Mouse (Mus musculus): ENCODE data around the gene Slc22a18. TPM values are rescaled to one million over a fixed set of nuclear protein-coding genes. Genes with fewer than 3 reads are reported as not detected.

Gene Slc22a18
- polyA plus RNA-seq, 1 experiment from 2014 or later, result 0.74 TPM

DNA sequence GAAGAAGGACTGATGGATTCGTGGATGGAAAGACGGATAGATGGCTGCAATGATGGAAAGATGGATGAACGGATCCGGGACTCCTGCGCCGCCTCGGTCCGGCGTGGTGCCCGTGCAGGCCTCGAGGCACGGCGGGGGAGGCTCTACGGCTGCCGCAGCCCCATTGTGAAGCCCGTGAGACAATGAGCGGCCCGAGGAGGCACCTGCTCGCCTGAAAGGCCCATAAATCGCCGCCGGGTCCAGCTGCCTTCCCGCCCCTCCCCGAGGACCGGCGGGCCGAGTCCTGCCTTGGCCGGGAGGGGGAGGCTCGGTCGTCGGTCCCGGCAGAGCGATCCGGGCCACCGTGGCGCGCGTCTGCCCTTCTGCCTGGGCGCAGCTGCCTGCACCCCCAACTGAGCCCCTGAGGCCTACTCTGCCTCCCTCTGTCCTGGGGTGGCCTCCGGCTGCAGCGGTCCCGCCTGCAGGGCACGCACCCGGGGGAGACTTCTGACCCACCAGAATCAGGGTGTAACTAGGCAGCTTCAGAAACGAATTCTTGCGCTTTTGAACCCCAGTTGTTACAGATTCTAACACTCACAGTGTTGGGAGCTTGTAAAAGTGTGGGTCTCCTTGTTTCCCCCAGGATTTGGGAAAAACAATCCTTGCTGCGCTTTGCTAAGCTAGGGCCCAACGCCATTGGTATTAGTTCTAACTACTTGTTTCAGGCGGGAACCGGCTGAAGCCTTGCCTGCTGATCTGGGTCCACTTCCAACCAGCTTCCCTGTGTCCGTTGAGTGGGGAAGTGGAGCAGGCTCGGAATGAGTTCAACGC lies 27.7 kb upstream of the Slc22a18 start:
- ATAC-seq, result peak; percentile 81
- WGBS, result 4% methylated on average over 53 of the region's 53 CpGs
- no peaks in the 10 kb centered on the region for H3K36me3 ChIP-seq
- peak overlapping the region; percentile 69 for H3K9ac ChIP-seq (replicated peaks)
- H3K9me3 ChIP-seq, result no peaks in the 10 kb centered on the region
- peak overlapping the region; percentile 38 for H3K4me3 ChIP-seq (replicated peaks)
- peak overlapping the region; percentile 90 for H3K27ac ChIP-seq
- peaks cover 21% of the 10 kb centered on the region; the same call in 1 of the 2 replicates for H3K27me3 ChIP-seq
- H3K4me2 ChIP-seq (replicated peaks), result peak overlapping the region; percentile 60
- H3K4me1 ChIP-seq (replicated peaks), result peaks cover 42% of the 10 kb centered on the region

DNA sequence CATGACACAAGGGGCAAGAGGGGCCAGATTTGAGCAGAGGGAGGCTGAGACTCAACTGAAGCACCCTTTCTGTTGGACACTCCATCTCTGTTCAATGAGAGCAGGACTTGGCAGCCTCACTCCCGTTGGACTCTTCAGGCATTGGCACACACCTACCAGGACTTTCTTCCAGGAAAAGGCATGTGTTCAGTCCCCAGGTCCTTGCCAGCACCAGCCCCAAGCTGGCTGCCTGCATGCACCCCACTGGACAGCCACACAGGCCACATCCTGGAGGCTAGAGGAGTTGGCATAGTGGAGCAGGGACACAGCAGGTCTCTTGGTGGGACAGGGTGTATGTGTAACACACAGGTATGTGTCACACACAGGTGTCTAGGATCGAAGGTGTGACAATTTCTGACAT lies 26.4 kb upstream of the Slc22a18 start:
- no peaks in the 10 kb centered on the region for H3K9me3 ChIP-seq
- no peak overlapping the region for H3K9ac ChIP-seq (replicated peaks)
- no peak overlapping the region for H3K27ac ChIP-seq
- H3K4me3 ChIP-seq (replicated peaks), result no peak overlapping the region
- H3K27me3 ChIP-seq, result peaks cover 11% of the 10 kb centered on the region; the same call in 1 of the 2 replicates
- ATAC-seq, result no peak
- H3K4me2 ChIP-seq (replicated peaks), result no peak overlapping the region
- H3K36me3 ChIP-seq, result no peaks in the 10 kb centered on the region
- 78% methylated on average over 2 of the region's 2 CpGs for WGBS
- peaks cover 42% of the 10 kb centered on the region for H3K4me1 ChIP-seq (replicated peaks)

DNA sequence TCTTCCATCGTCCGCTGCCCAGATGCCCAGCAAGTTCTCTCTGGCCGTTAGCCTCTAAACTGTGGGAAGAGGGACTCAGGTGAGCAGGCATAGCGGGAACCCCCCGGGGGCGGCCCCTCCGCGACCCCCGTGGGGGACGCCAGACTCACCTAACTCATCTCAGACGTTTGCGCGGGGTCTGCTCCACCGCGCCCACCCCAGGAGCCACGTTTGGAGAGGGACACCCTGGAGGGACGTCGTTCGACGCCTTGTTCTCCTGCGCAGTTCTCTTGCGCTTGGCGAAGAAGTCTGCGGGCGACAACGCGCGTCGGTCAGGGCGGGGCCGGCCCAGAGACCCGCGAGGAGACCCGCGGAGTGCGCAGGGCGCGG lies 14.6 kb upstream of the Slc22a18 start:
- WGBS, result 37% methylated on average over 38 of the region's 38 CpGs
- peak overlapping the region; percentile 64 for H3K4me2 ChIP-seq (replicated peaks)

DNA sequence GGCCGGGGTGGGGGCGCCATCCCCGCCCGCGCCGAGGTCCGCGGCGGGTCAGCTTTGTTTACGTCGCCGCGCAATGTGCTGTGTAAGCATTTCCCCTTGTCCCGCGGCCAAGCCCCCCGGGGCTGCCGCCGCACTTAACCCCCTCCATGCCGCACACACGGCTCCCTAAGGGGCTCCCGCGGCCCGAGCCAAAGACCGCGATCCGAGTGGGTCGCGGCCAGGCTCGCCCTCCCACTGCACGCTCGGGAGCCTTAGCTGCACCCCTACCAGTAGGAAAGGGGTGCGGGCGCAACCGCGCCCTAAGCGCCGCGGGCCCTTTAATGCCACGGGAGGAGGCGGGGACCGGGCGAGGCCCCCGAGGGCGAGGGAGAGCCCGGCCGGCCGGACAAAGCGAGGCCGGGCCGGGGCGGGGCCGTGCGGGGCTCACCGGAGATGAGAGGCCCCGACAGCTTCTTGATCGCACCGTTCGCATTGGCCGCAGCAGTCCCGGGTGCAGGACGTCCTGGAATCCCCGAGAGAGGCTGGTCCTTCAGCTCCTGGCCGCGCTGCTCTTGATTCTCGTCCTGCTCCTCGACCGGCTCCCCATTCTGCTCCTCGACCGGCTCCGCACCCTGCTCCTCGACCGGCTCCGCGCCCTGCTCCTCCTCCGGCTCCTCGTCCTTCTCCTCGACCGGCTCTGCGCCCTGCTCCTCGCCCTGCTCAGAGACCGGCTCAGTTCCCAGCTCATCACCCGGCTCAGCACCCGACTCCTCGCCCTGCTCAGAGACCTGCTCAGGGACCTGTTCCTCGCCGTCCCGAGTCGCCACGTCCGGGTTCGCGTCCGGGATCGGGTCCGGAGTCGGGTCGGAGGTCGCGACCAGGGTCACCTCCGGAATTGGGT lies 14.0 kb upstream of the Slc22a18 start:
- 0 out of 2 replicates have a peak, but pooled peaks cover 4% of the 10 kb centered on the region for H3K27me3 ChIP-seq
- peak overlapping the region; percentile 63 for H3K4me3 ChIP-seq (replicated peaks)
- 42% methylated on average over 91 of the region's 100 CpGs for WGBS
- H3K9ac ChIP-seq (replicated peaks), result peak overlapping the region; percentile 78
- H3K4me2 ChIP-seq (replicated peaks), result peak overlapping the region; percentile 64
- H3K4me1 ChIP-seq (replicated peaks), result peaks cover 20% of the 10 kb centered on the region
- peak; percentile 12; the same call in 1 of the 2 replicates for ATAC-seq
- H3K36me3 ChIP-seq, result no peaks in the 10 kb centered on the region
- peaks cover 19% of the 10 kb centered on the region for H3K9me3 ChIP-seq
- peak overlapping the region; percentile 83 for H3K27ac ChIP-seq

More for the DNA sequence above, 14.6 kb upstream of the Slc22a18 start:
- Histone ChIP-seq H3K4me3 (replicated peaks) (peak overlapping the region; percentile 63), H3K9me3 (peaks cover 19% of the 10 kb centered on the region), H3K27me3 (no peaks in the 10 kb centered on the region), H3K36me3 (no peaks in the 10 kb centered on the region), H3K4me1 (replicated peaks) (peaks cover 14% of the 10 kb centered on the region), H3K27ac (peak overlapping the region; percentile 83; the same call in 1 of the 2 replicates), H3K9ac (replicated peaks) (peak overlapping the region; percentile 78)
- no peak for ATAC-seq

DNA sequence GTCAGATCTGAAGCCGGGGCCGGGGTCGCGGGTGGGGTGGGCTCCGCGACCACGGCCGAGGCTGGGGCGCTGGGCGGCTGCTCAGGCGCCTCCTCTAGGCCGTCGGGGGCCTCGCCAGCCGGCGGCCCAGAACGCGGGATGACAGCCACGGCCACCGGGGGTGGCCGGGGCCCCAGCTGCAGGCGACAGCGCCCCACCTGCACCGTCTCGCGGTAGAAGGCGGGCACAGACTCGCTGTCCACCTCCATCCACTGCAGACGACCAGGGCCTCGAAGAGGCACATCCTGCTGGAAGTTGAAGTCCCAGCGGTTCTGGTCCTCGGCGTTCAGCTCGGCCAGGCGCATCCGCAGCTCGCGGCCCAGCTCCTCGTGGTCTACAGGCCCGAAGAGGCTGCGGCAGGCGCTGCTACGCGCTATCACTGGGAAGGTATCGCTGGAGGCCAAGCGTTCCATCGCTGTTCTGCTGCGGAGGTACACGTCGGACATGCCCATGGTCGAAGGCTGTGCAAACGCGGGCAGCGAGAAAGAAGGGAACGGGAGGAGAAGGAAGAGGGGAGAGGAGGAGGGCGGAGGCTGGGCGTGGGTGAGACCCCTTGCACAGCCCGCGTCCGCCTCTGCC lies 13.2 kb upstream of the Slc22a18 start:
- ATAC-seq, result 0 out of 2 replicates have a peak, but pooled peaks have one; percentile 1
- peaks cover 27% of the 10 kb centered on the region for H3K4me1 ChIP-seq (replicated peaks)
- H3K27ac ChIP-seq, result peak overlapping the region; percentile 83
- H3K27me3 ChIP-seq, result peaks cover 10% of the 10 kb centered on the region; the same call in 1 of the 2 replicates
- 42% methylated on average over 49 of the region's 60 CpGs for WGBS
- peaks cover 19% of the 10 kb centered on the region for H3K9me3 ChIP-seq
- H3K36me3 ChIP-seq, result no peaks in the 10 kb centered on the region
- H3K4me2 ChIP-seq (replicated peaks), result peak overlapping the region; percentile 64
- peak overlapping the region; percentile 63 for H3K4me3 ChIP-seq (replicated peaks)
- H3K9ac ChIP-seq (replicated peaks), result peak overlapping the region; percentile 78

DNA sequence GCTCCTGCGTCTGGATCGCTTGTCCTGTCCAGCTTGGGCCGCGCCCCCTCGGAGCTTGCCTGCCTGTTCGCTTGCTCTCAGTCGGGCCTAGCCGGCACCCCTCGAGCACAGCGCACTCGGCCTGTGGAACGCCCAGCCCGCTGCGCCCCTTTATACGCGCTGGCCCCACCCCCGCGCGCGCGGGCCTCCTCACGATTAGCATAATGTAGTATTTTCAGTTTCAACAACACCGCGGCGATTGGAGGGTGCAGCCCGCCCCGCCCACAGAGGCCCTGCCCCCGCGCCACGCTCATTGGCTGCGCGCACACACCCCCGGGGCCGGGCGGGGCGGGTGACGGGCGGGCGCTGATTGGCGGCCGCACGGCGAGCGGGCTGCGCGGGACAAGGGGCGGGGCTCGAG lies 12.7 kb upstream of the Slc22a18 start, which contains the start of gene Cdkn1c:
Gene Cdkn1c (minus strand): TSS at position 177 of the 400 bp plus-strand sequence.
- WGBS, result 40% methylated on average over 46 of the region's 48 CpGs
- H3K9me3 ChIP-seq, result peaks cover 19% of the 10 kb centered on the region
- peak within 1 kb of the TSS; percentile 63 for H3K4me3 ChIP-seq (replicated peaks)
- peaks cover 29% of the 10 kb centered on the region for H3K4me1 ChIP-seq (replicated peaks)
- H3K36me3 ChIP-seq, result no peaks in the 10 kb centered on the region
- H3K9ac ChIP-seq (replicated peaks), result peak within 1 kb of the TSS; percentile 78
- peak within 1 kb of the TSS; percentile 64 for H3K4me2 ChIP-seq (replicated peaks)
- ATAC-seq, result peak; percentile 80
- H3K27me3 ChIP-seq, result peaks cover 15% of the 10 kb centered on the region
- H3K27ac ChIP-seq, result peak within 1 kb of the TSS; percentile 83

DNA sequence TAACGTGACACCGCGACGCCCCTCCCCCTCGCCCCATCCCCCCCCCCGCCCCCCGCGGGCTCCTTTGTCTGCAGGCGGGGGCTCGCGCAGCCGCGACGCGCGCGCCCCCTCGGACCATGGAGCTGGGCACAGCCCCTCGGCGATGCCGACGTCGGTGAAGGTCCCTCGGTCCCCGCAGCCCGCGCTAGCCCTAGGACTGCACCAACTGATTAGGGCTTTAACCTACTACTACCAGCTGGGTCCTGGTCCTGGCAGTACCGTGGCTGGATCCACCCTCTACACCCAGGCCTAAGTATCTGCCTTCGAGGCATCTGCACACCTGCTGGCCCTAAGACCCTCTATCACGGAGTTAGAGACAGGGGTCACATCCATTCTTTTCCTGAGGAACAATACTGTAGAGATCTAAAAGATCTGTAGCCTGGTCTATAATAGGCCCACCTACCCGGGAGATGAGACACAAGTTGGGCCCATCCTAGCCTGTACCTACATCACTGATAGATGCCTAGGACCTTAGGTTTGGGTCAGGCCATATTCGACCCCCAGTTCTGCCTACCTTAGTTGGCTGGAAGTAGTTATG lies 12.2 kb upstream of the Slc22a18 start:
- Histone ChIP-seq H3K9me3 (peaks cover 19% of the 10 kb centered on the region), H3K36me3 (no peaks in the 10 kb centered on the region), H3K4me1 (replicated peaks) (peaks cover 32% of the 10 kb centered on the region), H3K27ac (peak overlapping the region; percentile 69), H3K4me3 (replicated peaks) (peak overlapping the region; percentile 21), H3K4me2 (replicated peaks) (peak overlapping the region; percentile 42), H3K27me3 (peaks cover 18% of the 10 kb centered on the region), H3K9ac (replicated peaks) (peak overlapping the region; percentile 48)
- WGBS, result 46% methylated on average over 23 of the region's 32 CpGs
- ATAC-seq, result peak; percentile 71

DNA sequence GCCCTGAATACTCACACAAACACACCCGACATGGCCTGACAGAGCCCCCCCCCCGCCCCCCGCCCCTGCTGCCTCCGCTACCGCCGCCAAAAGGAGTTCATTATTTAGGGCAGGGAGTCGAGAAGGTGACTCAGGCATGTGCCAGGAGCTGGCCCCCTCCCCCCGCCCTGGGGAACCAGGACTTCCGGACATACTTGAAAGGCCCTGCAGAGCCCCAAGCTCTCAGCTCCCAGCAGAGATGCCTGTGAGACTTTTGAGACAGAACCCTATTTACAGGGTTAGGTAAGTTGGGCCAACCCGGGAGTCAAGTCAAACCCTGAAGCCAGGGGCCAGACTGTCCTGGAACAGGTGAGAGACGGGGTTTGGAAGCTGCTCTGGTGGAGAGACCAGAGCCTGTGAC lies 11.6 kb upstream of the Slc22a18 start:
- peaks cover 18% of the 10 kb centered on the region for H3K27me3 ChIP-seq
- no peak overlapping the region for H3K27ac ChIP-seq
- H3K36me3 ChIP-seq, result no peaks in the 10 kb centered on the region
- peaks cover 19% of the 10 kb centered on the region for H3K9me3 ChIP-seq
- 48% methylated on average over 11 of the region's 11 CpGs for WGBS
- no peak for ATAC-seq
- peak overlapping the region; percentile 21; the same call in 1 of the 2 replicates for H3K4me3 ChIP-seq (replicated peaks)
- peak overlapping the region; percentile 42 for H3K4me2 ChIP-seq (replicated peaks)
- H3K9ac ChIP-seq (replicated peaks), result no peak overlapping the region
- H3K4me1 ChIP-seq (replicated peaks), result peaks cover 38% of the 10 kb centered on the region

DNA sequence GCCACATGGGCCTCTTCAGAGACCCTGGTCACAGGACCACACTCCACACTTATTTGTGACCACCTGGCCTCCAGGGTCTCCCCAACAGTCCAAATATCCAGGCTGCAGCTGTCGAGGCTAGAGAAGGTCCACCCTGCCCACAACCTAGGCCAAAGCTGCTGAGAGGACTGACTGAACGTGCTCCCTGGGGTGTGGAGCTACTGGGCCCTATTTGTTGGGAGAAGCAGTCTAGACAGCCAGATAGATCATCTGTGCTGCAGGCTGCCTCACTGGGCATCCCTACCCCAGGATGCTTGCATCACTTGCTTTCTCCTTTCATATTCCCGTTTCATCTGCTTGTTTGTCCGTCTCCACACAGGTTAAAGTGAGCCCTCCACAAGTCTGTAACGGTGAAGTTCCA lies 11.0 kb upstream of the Slc22a18 start:
- Histone ChIP-seq H3K27ac (no peak overlapping the region), H3K9ac (replicated peaks) (no peak overlapping the region), H3K4me1 (replicated peaks) (peaks cover 44% of the 10 kb centered on the region), H3K36me3 (no peaks in the 10 kb centered on the region), H3K4me3 (replicated peaks) (no peak overlapping the region), H3K27me3 (peaks cover 18% of the 10 kb centered on the region), H3K4me2 (replicated peaks) (no peak overlapping the region), H3K9me3 (peaks cover 19% of the 10 kb centered on the region)
- ATAC-seq, result no peak
- 78% methylated on average over 5 of the region's 5 CpGs for WGBS

DNA sequence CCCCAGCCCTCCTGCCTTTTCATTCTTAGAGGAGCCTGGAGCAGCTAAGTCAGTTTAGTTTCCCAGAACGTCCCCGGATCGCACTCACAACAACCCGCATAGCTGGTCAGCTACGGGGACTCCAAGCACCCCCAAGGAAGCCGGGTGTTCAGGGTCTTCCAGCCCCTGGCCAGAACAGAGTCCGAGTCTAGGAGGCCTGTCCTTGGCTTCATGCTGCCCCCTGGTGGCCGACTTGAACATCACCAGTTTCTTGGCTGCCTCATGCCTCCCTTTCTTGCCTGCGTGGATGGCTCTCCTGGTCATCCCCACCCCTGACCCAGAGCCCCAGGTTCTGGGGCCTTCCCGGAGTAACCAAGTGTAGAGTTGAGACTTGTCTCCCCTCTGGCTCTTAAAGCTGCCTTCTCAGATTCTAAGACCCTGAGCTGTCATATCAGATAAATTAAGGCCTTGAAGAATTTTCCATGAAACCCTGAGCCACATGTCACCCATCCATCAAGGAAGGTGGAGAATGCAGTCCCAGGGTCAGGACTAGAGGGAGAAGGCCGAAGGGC lies 9.6 kb upstream of the Slc22a18 start:
- H3K9ac ChIP-seq (replicated peaks), result no peak overlapping the region
- H3K9me3 ChIP-seq, result peaks cover 17% of the 10 kb centered on the region
- peaks cover 20% of the 10 kb centered on the region for H3K27me3 ChIP-seq
- H3K27ac ChIP-seq, result no peak overlapping the region
- no peak for ATAC-seq
- H3K4me1 ChIP-seq (replicated peaks), result peaks cover 53% of the 10 kb centered on the region
- WGBS, result 34% methylated on average over 11 of the region's 11 CpGs
- no peaks in the 10 kb centered on the region for H3K36me3 ChIP-seq
- no peak overlapping the region for H3K4me2 ChIP-seq (replicated peaks)
- no peak overlapping the region for H3K4me3 ChIP-seq (replicated peaks)

All from midbrain, embryonic 13.5 days (tissue).